Mouse (Mus musculus) limb, embryonic 11.5 days (tissue): Measurements from ENCODE around the gene Fap. TPM values are rescaled to one million over a fixed set of nuclear protein-coding genes. Genes with fewer than 3 reads are reported as not detected.

ENCODE experiments used
- ATAC-seq: fragments of 200-750 bp; cut with Nextera tagmentation; 2 replicates; pipeline ENCODE4 v1.8.0; 2017; ENCODE audit warnings: low read depth; ENCODE audit not compliant: insufficient number of reproducible peaks, low FRiP score, low TSS enrichment
- DNase-seq: peaks from one replicate; pipeline ENCODE4 v3.0.0-alpha.2; 2015; ENCODE audit warnings: low spot score
- H3K27ac ChIP-seq: fragments of 300-500 bp; sonication (generic); replicated peaks from 2 replicates; pipeline ENCODE4 v1.5.1; 2014; ENCODE audit warnings: low read depth, mild to moderate bottlenecking, low read length
- H3K27me3 ChIP-seq: fragments of 300-500 bp; sonication (generic); 2 replicates; pipeline ENCODE4 v1.6.1; 2014; ENCODE audit warnings: mild to moderate bottlenecking, low read length, mixed read lengths; ENCODE audit not compliant: control insufficient read depth, insufficient read depth
- H3K36me3 ChIP-seq: fragments of 300-500 bp; sonication (generic); 2 replicates; pipeline ENCODE4 v1.6.1; 2014; ENCODE audit warnings: mild to moderate bottlenecking, low read length, moderate library complexity, mixed read lengths; ENCODE audit not compliant: control insufficient read depth, insufficient read depth
- H3K4me1 ChIP-seq: fragments of 300-500 bp; sonication (generic); 2 replicates; pipeline ENCODE4 v1.6.1; 2014; ENCODE audit warnings: low read length, mixed read lengths; ENCODE audit not compliant: control insufficient read depth, insufficient read depth
- H3K4me2 ChIP-seq: fragments of 300-500 bp; sonication (generic); 2 replicates; pipeline ENCODE4 v1.6.1; 2014; ENCODE audit warnings: low read depth, mild to moderate bottlenecking, moderate library complexity; ENCODE audit not compliant: severe bottlenecking
- H3K4me3 ChIP-seq: fragments of 300-500 bp; sonication (generic); 2 replicates; pipeline ENCODE4 v1.5.1; 2014; ENCODE audit warnings: low read depth, low read length
- H3K9ac ChIP-seq: fragments of 300-500 bp; sonication (generic); 2 replicates; pipeline ENCODE4 v1.6.1; 2014; ENCODE audit warnings: mild to moderate bottlenecking, low read length
- H3K9me3 ChIP-seq: fragments of 300-500 bp; sonication (generic); 2 replicates; pipeline ENCODE4 v1.6.1; 2016; ENCODE audit warnings: low read length; ENCODE audit not compliant: control insufficient read depth
- WGBS: fragments of 180-500 bp; shearing (Covaris S2); extraction: QIAGEN DNeasy Blood & Tissue Kit; methylation state at CpG from one replicate; pipeline ENCODE4 v1.1.7; 2014; 5-methylcytosine and 5-hydroxymethylcytosine counted together
- polyA plus RNA-seq: library from polyadenylated mRNA; unstranded; fragments of >200 nt; fragmentation: Nextera tagmentation; extraction: Ambion mirVana; gene quantifications from 2 replicates; pipeline ENCODE4 v1.2.1, GENCODE M21; 2014

Fap gene
- polyA plus RNA-seq, 1 experiment from 2014 or later: 6.3 TPM

- 79% methylated on average over 3 of the region's 3 CpGs for WGBS
- no peak overlapping the region for H3K4me3 ChIP-seq
- no peaks in the 10 kb centered on the region for H3K27me3 ChIP-seq
- H3K36me3 ChIP-seq: no peaks in the 10 kb centered on the region
- no peak overlapping the region for H3K9ac ChIP-seq
- H3K27ac ChIP-seq: no peak overlapping the region
- no peak overlapping the region for H3K4me2 ChIP-seq
- ATAC-seq: no peak
- H3K4me1 ChIP-seq: no peaks in the 10 kb centered on the region
- DNase-seq: no peak
- H3K9me3 ChIP-seq: no peaks in the 10 kb centered on the region
These were observed 17.7 kb upstream of the Fap start for GRCm38 (mm10) chr2:62591555-62591954.

- 39% methylated on average over 4 of the region's 4 CpGs for WGBS
- DNase-seq (no peak), ATAC-seq (no peak)
- Histone ChIP-seq H3K4me2 (no peak overlapping the region), H3K9ac (no peak overlapping the region), H3K4me3 (no peak overlapping the region), H3K27ac (no peak overlapping the region), H3K4me1 (no peaks in the 10 kb centered on the region), H3K27me3 (no peaks in the 10 kb centered on the region), H3K36me3 (no peaks in the 10 kb centered on the region), H3K9me3 (no peaks in the 10 kb centered on the region)
These were observed 15.5 kb upstream of the Fap start for GRCm38 (mm10) chr2:62589333-62589732.

- ATAC-seq (no peak), DNase-seq (no peak)
- WGBS: 91% methylated on average over 5 of the region's 5 CpGs
- Histone ChIP-seq H3K4me2 (no peak overlapping the region), H3K36me3 (no peaks in the 10 kb centered on the region), H3K9me3 (no peaks in the 10 kb centered on the region), H3K9ac (no peak overlapping the region), H3K4me3 (no peak overlapping the region), H3K4me1 (no peaks in the 10 kb centered on the region), H3K27ac (no peak overlapping the region), H3K27me3 (no peaks in the 10 kb centered on the region)
These were observed 11.9 kb upstream of the Fap start for GRCm38 (mm10) chr2:62585769-62586168.

- H3K9ac ChIP-seq: no peak overlapping the region
- no peak for DNase-seq
- H3K27ac ChIP-seq: no peak overlapping the region
These were observed 1.1 kb upstream of the Fap start for GRCm38 (mm10) chr2:62574962-62575361.

GRCm38 (mm10) chr2:62574250-62574649 lies 375 bp upstream of the Fap start:
- no peak; the same call in 1 of the 2 replicates for ATAC-seq
- Histone ChIP-seq H3K4me2 (no peak overlapping the region), H3K9me3 (no peaks in the 10 kb centered on the region), H3K36me3 (no peaks in the 10 kb centered on the region), H3K27me3 (no peaks in the 10 kb centered on the region), H3K27ac (no peak overlapping the region), H3K9ac (no peak overlapping the region), H3K4me3 (no peak overlapping the region), H3K4me1 (no peaks in the 10 kb centered on the region; the same call in 1 of the 2 replicates)
- 69% methylated on average over 7 of the region's 7 CpGs for WGBS
- no peak for DNase-seq

More at GRCm38 (mm10) chr2:62574962-62575361, 1.1 kb upstream of the Fap start:
- H3K4me1 ChIP-seq: no peaks in the 10 kb centered on the region; the same call in 1 of the 2 replicates
- no peaks in the 10 kb centered on the region for H3K36me3 ChIP-seq
- ATAC-seq: no peak
- WGBS: 81% methylated on average over 3 of the region's 3 CpGs
- H3K27me3 ChIP-seq: no peaks in the 10 kb centered on the region
- no peak overlapping the region for H3K4me3 ChIP-seq
- no peaks in the 10 kb centered on the region for H3K9me3 ChIP-seq
- H3K4me2 ChIP-seq: no peak overlapping the region

GRCm38 (mm10) chr2:62573099-62573752 lies 649 bp downstream of the Fap start:
- WGBS: 78% methylated on average over 10 of the region's 10 CpGs
- no peaks in the 10 kb centered on the region for H3K36me3 ChIP-seq

GRCm38 (mm10) chr2:62564687-62565086 lies 9.2 kb downstream of the Fap start:
- DNase-seq (no peak), ATAC-seq (no peak)
- Histone ChIP-seq H3K9ac (no peak overlapping the region), H3K4me3 (no peak overlapping the region), H3K4me1 (no peaks in the 10 kb centered on the region), H3K27me3 (no peaks in the 10 kb centered on the region), H3K4me2 (no peak overlapping the region), H3K27ac (no peak overlapping the region), H3K36me3 (no peaks in the 10 kb centered on the region), H3K9me3 (no peaks in the 10 kb centered on the region)
- WGBS: 90% methylated on average over 1 of the region's 1 CpGs

More at GRCm38 (mm10) chr2:62573099-62573752, 649 bp downstream of the Fap start:
- DNase-seq (peak; percentile 22), ATAC-seq (no peak)
- Histone ChIP-seq H3K4me2 (no peak overlapping the region; the same call in 1 of the 2 replicates), H3K4me3 (no peak overlapping the region; the same call in 1 of the 2 replicates), H3K9me3 (no peaks in the 10 kb centered on the region), H3K4me1 (no peaks in the 10 kb centered on the region; the same call in 1 of the 2 replicates), H3K9ac (no peak overlapping the region), H3K27me3 (no peaks in the 10 kb centered on the region), H3K27ac (no peak overlapping the region; the same call in 1 of the 2 replicates)

GRCm38 (mm10) chr2:62562661-62563485 lies 11.0 kb downstream of the Fap start:
- no peak overlapping the region for H3K4me2 ChIP-seq
- no peak for DNase-seq
- 77% methylated on average over 5 of the region's 5 CpGs for WGBS
- H3K9ac ChIP-seq: no peak overlapping the region
- H3K4me1 ChIP-seq: no peaks in the 10 kb centered on the region
- no peak overlapping the region for H3K27ac ChIP-seq
- H3K9me3 ChIP-seq: no peaks in the 10 kb centered on the region
- H3K4me3 ChIP-seq: no peak overlapping the region
- no peaks in the 10 kb centered on the region for H3K27me3 ChIP-seq
- ATAC-seq: no peak
- no peaks in the 10 kb centered on the region for H3K36me3 ChIP-seq
